Mouse (Mus musculus) yolk sac, embryonic 10.5 days (tissue): Measurements from ENCODE around the gene Xrcc1.
A peak's percentile ranks its signal among the peaks of the same experiment; 100 is the strongest.
"Not testable (repeated sequence)": the region's sequence is repeated elsewhere in the genome, so short reads cannot be mapped to it uniquely, and the experiment has no call there.

ENCODE experiments used
- DNase-seq: peaks from one replicate; pipeline ENCODE4 v3.0.0-alpha.2; 2017; ENCODE audit warnings: low spot score

Gene Xrcc1

GRCm38 (mm10) chr7:24605561-24605960, 59.5 kb downstream of the Xrcc1 start:
- no peak for DNase-seq

GRCm38 (mm10) chr7:24606046-24606445, 60.0 kb downstream of the Xrcc1 start:
- DNase-seq: no peak

- DNase-seq: peak; percentile 71
Measured at GRCm38 (mm10) chr7:24608017-24608416, 61.9 kb downstream of the Xrcc1 start.

GRCm38 (mm10) chr7:24608561-24608960, 62.5 kb downstream of the Xrcc1 start:
- DNase-seq: no peak

GRCm38 (mm10) chr7:24610144-24610878, 64.2 kb downstream of the Xrcc1 start, which contains the start of gene Phldb3:
Phldb3 (plus strand) TSS chr7:24610763.
- DNase-seq: peak; percentile 67

GRCm38 (mm10) chr7:24610879-24611494, 64.9 kb downstream of the Xrcc1 start:
- DNase-seq: peak; percentile 89

GRCm38 (mm10) chr7:24611709-24612108, 65.6 kb downstream of the Xrcc1 start:
- DNase-seq: no peak

GRCm38 (mm10) chr7:24612308-24612910, 66.3 kb downstream of the Xrcc1 start:
- no peak for DNase-seq

- peak; percentile 26 for DNase-seq
Measured at GRCm38 (mm10) chr7:24614816-24615215, 68.7 kb downstream of the Xrcc1 start.

- DNase-seq: no peak
Measured at GRCm38 (mm10) chr7:24617763-24618162, 71.7 kb downstream of the Xrcc1 start.

GRCm38 (mm10) chr7:24618374-24618773, 72.3 kb downstream of the Xrcc1 start:
- DNase-seq: not testable (repeated sequence)

GRCm38 (mm10) chr7:24619671-24620397, 73.7 kb downstream of the Xrcc1 start:
- DNase-seq: no peak

GRCm38 (mm10) chr7:24621193-24621592, 75.1 kb downstream of the Xrcc1 start:
- DNase-seq: no peak

GRCm38 (mm10) chr7:24622967-24623366, 76.9 kb downstream of the Xrcc1 start:
- DNase-seq: no peak
